Mouse (Mus musculus) liver, embryonic 14.5 days (tissue): Measurements from ENCODE around the gene Atp6v1g2.

Experiments
- CTCF ChIP-seq: IDR thresholded peaks from 2 replicates; pipeline ENCODE4 v1.5.1; 2016; ENCODE audit warnings: antibody characterized with exemption, low read depth, control low read depth
- EP300 ChIP-seq: IDR thresholded peaks from 2 replicates; pipeline ENCODE4 v1.6.1; 2016; ENCODE audit warnings: antibody characterized with exemption, low read depth

- TF ChIP-seq EP300 (no peak), CTCF (no peak)
Measured at GRCm38 (mm10) chr17:35200398-35200797, 33.1 kb upstream of the Atp6v1g2 start.
